Mouse (Mus musculus): ENCODE results near the gene Otop2. TPM values are rescaled to one million over a fixed set of nuclear protein-coding genes. Genes with fewer than 3 reads are reported as not detected.

Otop2 gene
- 16.1 and 21.0 TPM in 2 replicates for polyA plus RNA-seq (2012; rRNA removed)

DNA sequence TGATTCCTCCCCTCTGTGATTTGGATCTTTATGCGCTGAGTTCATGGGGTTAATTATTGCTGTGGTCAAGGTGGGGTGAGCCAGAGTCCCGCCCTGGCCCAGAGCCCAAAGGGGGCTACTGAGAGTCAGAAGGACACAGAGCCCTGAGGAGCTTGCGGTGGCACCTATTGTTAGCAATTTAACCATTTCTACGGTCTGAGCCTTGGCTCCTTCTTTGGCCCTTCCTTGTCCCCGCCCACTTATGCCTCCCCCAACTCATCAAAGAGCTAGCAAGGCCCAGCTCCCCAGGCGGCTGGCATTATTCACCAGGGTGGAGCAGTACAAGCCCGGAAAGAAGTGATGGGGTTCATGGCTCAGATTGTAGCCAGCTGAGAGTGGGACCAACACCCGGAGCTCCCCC is at the start of gene Otop2:
TSS of gene Otop2 (plus strand) at position 301 of the 400 bp plus-strand sequence.

DNA sequence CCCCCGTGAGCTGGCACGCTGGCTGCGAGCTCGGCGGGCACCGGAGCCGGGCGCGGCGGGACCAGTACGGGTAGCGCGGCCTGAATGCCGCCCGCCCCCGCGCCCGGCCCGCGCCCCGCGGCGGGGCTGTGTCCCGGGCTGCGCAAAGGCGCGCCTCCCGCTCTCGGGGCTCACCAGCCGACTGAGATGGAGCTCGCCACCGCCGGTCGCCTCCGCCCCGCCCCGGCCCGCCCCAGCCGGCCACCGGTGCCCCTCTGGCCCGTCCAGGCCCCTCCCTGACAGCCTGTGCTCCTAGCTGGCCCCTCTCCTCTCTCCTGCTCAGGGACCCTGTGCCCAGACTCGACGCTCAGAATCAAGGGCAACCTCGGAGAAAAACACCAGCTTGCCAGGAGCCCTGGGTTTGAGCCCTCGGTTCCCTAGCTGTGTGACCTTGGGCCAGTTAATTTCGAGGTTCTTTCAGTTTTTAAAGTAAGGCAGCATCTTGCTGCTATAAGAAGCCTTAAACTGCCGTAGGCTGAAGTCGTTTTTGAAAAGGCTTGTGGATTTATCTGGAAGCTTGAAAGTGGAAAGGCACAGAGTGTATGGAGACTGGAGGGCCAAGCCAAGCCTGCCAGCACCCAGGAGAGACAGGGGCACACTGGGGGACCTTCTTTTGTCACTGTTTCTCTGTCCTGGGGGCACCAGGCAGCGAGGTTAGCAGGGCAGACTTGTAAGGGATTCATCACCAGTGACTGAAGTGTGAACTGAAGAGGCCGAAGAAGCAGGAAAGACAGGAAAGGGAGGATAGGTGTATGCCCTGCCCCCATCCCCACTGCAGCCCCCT is 39.7 kb upstream of the Otop2 start, which contains the start of gene Grin2c:
TSS of gene Grin2c (minus strand) at position 183 of the 823 bp plus-strand sequence.

DNA sequence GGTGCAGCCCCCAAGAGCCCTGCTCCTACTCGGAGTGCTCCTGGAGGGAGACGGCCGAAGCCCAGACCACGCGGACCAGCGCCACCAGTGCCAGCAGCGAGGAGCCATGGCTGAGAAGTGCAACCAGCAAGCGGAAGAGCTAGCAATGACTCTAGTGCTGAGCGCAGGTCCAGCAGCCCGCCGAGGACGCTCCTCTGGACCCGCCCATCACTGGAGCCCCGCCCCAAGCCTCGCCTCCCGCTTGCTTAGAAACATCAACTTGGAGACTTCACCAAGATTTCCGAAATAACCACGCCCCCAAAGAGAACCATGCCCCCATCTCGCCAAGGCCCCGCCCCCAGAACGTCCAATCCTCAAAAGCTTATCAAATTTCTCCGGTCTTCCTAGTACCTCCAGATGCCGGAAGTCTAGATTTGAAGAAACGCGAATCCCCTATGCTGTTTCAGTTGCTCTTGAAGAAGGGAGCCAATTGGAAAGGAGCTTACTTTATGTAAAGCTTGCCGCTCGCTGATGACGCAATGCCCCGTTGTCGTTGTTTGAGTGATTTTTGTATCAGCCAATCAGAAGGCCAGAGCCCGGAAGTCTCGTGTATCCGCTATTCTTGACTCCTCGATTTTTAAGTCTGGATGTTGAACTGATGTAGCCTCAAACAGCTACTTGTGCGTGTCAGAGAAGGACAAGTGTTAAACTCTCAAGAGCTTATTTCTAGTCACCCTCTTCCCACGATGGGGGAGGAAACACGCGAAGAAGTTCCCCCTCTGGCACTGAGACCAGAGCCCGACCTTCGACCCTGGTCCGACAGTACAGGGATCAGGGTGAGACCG is 30.0 kb upstream of the Otop2 start, which contains the start of gene Fdxr:
TSS of gene Fdxr (minus strand) at position 271 of the 824 bp plus-strand sequence.

DNA sequence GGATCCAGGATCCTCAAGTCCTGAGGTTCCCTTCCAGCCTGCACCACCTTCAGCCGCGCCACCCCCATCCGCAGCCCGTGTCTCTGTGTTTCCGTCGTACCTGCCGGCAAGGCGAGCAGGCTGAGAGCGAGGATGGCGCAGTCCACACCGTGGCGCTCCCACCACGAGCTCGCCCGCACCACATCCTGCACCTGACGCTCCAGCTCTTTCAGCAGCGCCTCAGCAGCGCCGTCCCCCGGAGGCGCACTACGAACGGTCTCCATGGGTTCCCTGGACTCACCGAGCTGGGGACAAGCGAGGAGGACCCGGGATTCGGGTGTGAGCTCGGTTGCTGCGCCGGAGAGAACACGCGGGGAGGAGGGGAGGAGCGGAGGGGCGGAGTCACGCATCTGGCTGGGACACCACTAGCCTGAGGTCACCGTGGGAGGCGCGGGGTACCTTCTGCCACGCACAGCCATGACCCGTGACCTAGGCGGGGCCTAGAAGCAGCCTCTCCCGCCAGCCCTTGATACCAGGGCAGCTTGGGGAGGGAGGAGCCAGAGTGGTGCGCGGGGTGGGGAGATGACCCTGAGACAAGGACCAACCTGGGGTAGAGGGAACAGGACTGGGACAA is 9.6 kb upstream of the Otop2 start, which contains the start of gene Fads6:
TSS of gene Fads6 (minus strand) at position 450 of the 613 bp plus-strand sequence.

DNA sequence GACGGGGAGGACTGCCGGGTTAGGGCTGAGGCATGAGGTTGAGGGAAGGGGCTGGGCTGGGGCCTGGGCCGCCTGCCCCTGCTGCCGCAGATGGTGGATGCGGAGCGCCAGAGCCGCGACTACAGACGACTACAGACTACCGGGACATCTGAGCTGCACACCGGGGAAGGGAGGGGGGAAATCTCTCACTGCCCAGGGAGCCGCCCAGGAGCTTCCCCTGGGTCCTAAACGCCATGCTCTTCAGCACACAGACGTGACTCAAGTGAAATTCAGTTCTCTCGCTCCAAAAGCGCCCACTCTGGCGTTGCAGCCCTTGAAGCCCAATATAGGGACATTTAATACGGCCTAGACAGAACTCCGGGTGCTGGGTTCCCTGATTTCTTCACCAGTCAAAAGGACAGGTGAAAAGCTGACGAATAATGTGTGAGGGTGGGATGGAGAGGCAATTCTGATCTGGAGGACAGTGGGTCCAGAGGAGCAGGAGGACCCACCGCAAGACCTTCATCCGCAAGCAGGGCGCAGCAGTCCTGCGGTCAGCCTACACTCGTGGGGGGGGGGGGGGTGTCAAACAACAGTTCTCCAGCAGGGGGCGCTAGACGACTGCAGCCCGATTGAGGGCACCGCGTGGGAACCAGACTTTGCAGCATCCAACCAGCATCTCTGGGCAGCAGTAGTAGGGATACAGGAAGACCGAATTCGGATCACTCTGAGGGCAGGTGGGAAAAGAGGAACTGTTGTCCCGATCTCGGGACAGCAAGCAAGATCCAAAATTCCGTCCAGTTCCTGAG is 15.1 kb downstream of the Otop2 start, which contains the start of gene Ush1g:
TSS of gene Ush1g (minus strand) at position 136 of the 788 bp plus-strand sequence.

DNA sequence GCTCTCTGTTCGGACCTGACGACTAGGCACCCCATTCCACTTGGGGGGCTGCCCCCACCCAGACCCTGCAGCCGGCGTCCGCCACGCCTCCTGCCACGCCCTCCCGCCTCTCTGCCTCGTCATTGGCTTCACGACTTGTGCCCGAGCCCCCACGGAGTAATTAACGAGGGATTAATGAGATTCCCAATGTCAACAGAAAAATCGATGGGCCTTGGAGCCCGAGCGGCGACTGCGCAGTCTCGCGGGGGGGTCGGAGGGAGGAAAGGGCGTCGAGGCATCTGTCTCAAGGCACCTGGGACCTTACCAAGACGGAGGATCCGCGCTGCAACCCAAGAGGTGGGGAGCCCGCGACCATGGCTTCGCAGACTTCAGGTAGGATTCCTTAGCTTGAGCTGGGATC is 27.6 kb downstream of the Otop2 start, which contains the start of gene Otop3:
TSS of gene Otop3 (plus strand) at position 201 of the 400 bp plus-strand sequence.

DNA sequence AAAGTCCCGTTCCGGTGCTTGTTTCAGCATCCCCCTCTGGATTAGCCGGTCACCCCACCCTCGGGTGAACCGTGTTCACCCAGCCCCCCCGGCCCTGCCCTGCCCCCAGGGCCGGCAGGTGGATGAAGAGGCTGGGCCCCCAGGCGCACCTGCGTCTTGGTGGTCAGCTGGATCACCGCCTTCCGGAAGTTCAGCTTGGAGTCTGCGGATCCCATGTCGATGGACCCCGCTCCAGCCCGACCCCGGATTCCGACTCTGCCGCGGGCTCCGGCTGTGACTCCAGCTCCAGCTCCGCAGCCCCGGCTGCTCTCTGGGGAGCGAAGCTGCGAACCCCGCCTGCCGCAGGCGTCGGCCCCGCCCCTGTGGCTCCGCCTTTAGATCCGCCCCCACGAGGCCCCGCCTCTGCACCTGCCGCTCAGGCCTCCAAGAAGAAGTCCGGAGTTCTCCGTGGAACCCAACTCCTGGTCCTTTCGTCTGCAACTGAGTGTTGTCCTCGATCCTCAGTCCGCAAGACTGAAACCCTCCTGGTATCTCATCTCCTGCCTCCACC is 60.5 kb downstream of the Otop2 start, which contains the start of gene Hid1:
TSS of gene Hid1 (minus strand) at position 362 of the 550 bp plus-strand sequence.

Other genes starting within 250 kb of the Otop2 start
- gene Cd300e, start 245.0 kb upstream of the Otop2 start, polyA plus RNA-seq (2012; rRNA removed) = 0.12 and 0.21 TPM in 2 replicates
- 0.74 and 1.2 TPM in 2 replicates for gene Rab37, start 215.7 kb upstream of the Otop2 start, polyA plus RNA-seq (2012; rRNA removed)
- 1.7 and 2.3 TPM in 2 replicates for gene Cd300lf, start 173.2 kb upstream of the Otop2 start, polyA plus RNA-seq (2012; rRNA removed)
- gene Slc9a3r1, start 143.8 kb upstream of the Otop2 start, polyA plus RNA-seq (2012; rRNA removed) = 43.1 and 57.6 TPM in 2 replicates
- gene Tmem104, start 119.7 kb upstream of the Otop2 start, polyA plus RNA-seq (2012; rRNA removed) = 7.5 and 8.3 TPM in 2 replicates
- gene Nat9, start 119.3 kb upstream of the Otop2 start, polyA plus RNA-seq (2012; rRNA removed) = 6.5 and 8.5 TPM in 2 replicates
- gene Grin2c, start 39.9 kb upstream of the Otop2 start, polyA plus RNA-seq (2012; rRNA removed) = 0.06 and 0.31 TPM in 2 replicates
- 12.4 and 13.3 TPM in 2 replicates for gene Fdxr, start 30.1 kb upstream of the Otop2 start, polyA plus RNA-seq (2012; rRNA removed)
- gene Fads6, start 9.5 kb upstream of the Otop2 start, polyA plus RNA-seq (2012; rRNA removed) = 6.2 and 6.6 TPM in 2 replicates
- gene Ush1g, start 14.9 kb downstream of the Otop2 start, polyA plus RNA-seq (2012; rRNA removed) = 1.5 and 2.2 TPM in 2 replicates
- gene Otop3, start 27.6 kb downstream of the Otop2 start, polyA plus RNA-seq (2012; rRNA removed) = 23.8 and 26.0 TPM in 2 replicates
- gene Hid1, start 60.6 kb downstream of the Otop2 start, polyA plus RNA-seq (2012; rRNA removed) = 80.8 and 93.5 TPM in 2 replicates
- gene Cdr2l, start 74.8 kb downstream of the Otop2 start, polyA plus RNA-seq (2012; rRNA removed) = 4.8 and 5.7 TPM in 2 replicates
- gene Mrpl58, start 96.6 kb downstream of the Otop2 start, polyA plus RNA-seq (2012; rRNA removed) = 36.6 and 39.3 TPM in 2 replicates
- 14.7 and 18.0 TPM in 2 replicates for gene Atp5h, start 112.8 kb downstream of the Otop2 start, polyA plus RNA-seq (2012; rRNA removed)
- 12.6 and 14.1 TPM in 2 replicates for gene Kctd2, start 113.0 kb downstream of the Otop2 start, polyA plus RNA-seq (2012; rRNA removed)
- gene Trim80, start 133.4 kb downstream of the Otop2 start, polyA plus RNA-seq (2012; rRNA removed) = 0.16 and 0.19 TPM in 2 replicates
- gene Slc16a5, start 155.3 kb downstream of the Otop2 start, polyA plus RNA-seq (2012; rRNA removed) = 25.7 and 34.8 TPM in 2 replicates
- 6.0 and 11.3 TPM in 2 replicates for gene Armc7, start 168.5 kb downstream of the Otop2 start, polyA plus RNA-seq (2012; rRNA removed)
- 32.8 and 35.6 TPM in 2 replicates for gene Nt5c, start 184.7 kb downstream of the Otop2 start, polyA plus RNA-seq (2012; rRNA removed)
- 192 and 238 TPM in 2 replicates for gene Jpt1, start 207.2 kb downstream of the Otop2 start, polyA plus RNA-seq (2012; rRNA removed)
- 5.7 and 7.7 TPM in 2 replicates for gene Sumo2, start 229.1 kb downstream of the Otop2 start, polyA plus RNA-seq (2012; rRNA removed)